Mouse (Mus musculus) retina, adult 2 months (tissue): ENCODE measurements around the gene Dpp10.

Source experiments
- DNase-seq: peaks from one replicate; pipeline ENCODE4 v3.0.0-alpha.2; 2012; ENCODE audit warnings: low read depth, low spot score

Gene Dpp10

DNA sequence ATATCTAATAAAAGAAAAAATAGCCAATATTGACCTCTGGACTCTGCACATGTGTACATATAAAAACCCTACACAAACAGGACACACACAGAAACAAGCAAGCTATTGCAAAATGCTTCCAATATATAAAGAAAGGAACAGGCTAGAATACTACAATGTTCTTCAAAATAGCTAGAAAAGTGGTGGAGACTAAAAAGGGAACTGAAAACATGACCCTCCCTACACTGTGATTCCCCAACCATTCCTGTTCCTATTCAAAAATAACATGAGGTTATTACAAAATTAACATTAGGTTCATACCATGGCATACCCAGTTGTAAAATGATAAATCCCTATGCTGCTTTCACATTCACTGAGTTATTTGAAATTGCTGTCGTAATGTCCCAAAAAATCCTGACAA, 125.8 kb downstream of the Dpp10 start:
- no peak for DNase-seq

- no peak for DNase-seq
Observed at GRCm38 (mm10) chr1:123902628-123903027, 142.7 kb downstream of the Dpp10 start.

- DNase-seq = no peak
Observed at GRCm38 (mm10) chr1:123901218-123901617, 144.1 kb downstream of the Dpp10 start.

DNA sequence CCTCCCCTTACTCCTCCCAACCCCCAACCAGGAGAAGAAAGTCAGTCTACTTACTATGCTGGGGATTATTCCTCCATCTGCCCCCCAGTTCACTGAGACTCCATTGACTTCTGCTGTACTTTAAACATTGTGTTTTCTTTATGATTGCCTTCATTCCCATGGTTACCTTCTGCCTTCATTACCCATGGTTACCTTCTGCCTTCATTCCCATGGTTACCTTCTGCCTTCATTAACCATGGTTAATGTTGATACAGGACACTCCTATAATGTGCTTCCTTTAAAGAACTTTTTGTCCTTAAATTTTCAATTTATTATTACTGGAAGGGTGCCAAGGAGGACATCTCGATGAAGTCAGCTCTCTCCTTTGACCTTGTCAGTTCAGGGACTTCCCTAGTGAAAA, 158.1 kb downstream of the Dpp10 start:
- no peak for DNase-seq

DNA sequence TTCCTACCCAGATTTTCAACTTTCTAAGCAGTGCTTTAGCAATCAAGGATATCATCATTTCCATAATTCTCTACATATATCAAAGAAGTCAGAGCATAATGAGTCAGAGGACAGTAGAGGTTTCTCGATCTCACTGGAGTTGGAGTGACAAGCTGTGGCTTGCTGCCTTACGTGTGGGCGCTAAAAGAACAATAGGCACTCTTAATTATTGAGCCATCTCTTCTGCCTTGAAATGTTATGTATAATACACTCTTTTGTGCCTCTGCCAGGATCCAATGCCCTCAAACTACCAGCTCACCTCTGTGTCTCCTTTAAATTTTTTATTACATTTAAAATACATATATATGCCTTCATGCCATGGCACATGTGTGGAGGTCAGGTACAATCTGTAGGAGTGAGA, 198.5 kb downstream of the Dpp10 start:
- no peak for DNase-seq

- DNase-seq = no peak
Observed at GRCm38 (mm10) chr1:123801206-123801605, 244.2 kb downstream of the Dpp10 start.

GRCm38 (mm10) chr1:123765511-123765910, 279.8 kb downstream of the Dpp10 start:
- DNase-seq = no peak

DNA sequence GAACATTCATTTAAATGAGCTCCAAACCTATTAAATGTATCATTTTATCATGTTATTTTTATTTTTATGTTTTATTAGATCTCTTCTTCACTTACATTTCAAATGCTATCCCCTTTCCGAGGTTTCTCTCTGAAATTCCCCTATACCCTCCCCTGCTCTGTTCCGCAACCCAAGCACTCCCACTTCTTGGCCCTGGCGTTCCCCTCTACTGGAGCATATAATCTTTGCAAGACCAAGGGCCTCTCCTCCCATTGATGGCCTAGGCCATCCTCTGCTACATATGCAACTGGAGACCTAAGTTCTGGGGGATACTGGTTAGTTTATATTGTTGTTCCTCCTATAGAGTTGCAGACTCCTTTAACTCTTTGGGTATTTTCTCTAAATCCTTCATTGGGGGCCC, 283.1 kb downstream of the Dpp10 start:
- no peak for DNase-seq

DNA sequence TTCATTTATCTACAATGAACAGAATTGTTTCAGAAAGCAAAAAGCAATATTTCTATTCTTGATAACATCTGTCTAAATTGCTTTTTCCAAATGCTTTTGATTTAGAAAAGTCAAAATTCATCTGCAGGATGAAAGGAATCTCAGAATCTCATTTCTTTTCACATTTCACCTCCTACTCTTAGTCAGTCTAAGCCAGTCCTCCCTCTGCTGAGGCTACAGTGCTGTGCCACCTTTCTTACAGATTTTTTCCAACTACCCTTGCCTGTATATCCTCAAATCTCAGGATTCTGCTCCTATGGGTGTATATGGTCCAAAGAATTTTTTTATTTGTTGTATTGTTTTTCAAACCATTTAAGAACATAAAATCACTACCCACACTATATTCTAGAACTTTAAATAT, 289.3 kb downstream of the Dpp10 start:
- DNase-seq = no peak

DNA sequence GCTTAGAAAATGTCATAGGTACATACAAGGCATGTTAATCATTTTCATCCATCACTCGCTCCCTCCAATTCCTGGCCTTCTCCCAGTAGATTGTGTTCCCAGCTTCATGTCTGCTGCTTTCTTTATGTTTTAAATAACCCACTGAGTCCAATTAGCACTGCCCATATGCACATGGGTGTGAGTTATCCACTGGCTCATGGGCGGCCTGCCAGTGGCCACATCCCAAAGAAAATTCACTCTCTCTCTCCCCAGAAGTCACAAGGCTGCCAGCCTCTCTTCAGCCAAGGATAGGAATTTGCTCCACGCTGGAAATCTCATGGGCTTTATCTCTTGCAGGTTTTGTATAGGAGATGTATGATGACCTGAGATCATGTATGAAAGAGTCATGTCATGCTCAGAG, 338.1 kb downstream of the Dpp10 start:
- DNase-seq = no peak

DNA sequence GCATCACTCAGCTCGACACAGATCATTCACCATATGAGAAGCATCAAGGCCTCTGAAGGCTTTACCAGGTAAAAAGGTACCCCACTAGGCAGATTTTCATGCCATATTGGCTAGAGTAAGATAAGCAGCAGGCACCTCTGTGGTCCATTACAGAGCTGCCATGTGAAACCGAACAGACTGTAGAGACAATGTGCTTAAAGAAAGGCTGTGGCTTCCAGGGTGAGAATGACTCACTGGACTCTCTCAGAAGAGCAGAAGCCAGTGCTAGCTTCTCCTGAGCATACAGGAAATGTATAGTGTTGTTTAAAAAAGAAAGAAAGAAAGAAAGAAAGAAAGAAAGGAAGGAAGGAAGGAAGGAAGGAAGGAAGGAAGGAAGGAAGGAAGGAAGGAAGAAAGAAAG, 386.9 kb downstream of the Dpp10 start:
- DNase-seq = no peak

GRCm38 (mm10) chr1:123656607-123657006, 388.8 kb downstream of the Dpp10 start:
- DNase-seq = no peak

DNA sequence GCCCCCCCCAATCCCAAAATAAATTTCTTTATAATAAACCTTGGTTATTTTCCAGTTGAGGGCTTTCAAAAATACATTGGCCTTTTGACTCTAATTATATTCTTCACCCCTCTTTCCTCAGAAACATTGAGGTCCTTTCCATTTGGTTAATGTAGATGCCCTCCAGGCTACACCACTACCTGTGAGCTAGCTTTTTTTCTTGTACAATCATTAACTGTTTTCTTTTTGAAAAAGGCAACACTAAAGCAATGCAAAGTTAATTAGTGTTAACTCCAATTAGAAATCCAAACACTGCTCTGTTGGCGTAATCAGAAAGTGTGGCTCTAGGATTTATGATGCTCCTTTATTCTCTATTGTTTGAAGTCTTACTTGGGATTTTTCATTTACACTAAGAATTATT, 407.5 kb downstream of the Dpp10 start:
- no peak for DNase-seq

- no peak for DNase-seq
Observed at GRCm38 (mm10) chr1:123628268-123628667, 417.1 kb downstream of the Dpp10 start.

- DNase-seq = no peak
Observed at GRCm38 (mm10) chr1:123584857-123585256, 460.5 kb downstream of the Dpp10 start.

DNA sequence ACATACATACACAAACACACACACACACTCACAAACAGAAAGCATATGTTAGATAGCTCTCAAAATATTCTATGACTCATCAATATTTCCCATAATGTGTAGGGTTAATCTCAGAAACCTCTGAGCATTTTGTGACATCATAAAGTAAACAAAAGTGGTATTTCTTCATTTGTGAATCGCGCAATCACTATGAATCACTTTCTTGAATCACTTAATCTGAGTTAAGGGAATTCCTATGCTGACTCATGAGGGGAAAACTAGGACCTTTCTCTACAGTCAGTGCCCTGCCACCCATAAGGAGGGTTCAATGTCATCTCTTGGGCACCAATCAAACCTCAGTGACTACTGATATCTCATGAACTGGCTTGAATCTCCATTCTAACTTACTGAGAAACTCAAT, 465.2 kb downstream of the Dpp10 start:
- no peak for DNase-seq

DNA sequence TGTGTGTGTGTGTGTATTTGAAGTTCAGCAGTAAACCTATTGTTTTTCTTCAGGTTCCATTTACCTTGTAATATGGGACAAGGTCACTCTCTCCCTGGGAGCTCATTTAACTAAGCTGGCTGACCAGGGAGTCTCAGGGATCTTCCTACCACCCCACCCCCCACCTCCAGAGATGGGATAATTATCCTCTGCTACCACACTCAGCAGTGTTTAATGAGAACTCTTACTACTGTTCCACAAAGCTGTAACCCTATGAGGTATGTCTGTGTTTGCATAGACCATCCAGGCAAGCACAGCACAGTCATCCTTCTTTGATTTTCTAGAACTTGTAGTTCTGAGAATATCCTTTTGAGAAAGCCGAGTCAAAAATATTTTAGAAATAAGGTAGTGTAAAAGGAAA, 471.6 kb downstream of the Dpp10 start:
- DNase-seq = no peak

DNA sequence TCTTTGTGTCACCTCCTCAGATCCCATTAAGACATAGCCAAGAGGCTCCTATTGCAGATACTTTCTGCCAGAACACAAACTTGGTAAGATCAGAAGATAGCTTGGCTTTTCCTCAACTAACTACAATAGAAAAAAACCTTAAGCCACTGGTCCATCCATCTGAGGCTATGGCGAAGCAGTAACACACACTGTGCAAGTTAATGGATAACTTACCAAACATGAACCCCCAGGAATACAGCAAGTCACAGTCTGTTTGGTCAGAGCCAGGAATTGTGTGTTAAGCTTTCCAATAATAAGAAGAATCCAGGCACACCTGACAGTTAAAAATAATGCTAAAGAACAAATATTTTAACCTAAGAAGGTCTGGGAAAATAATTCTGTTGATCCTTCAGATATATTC, 502.9 kb downstream of the Dpp10 start:
- DNase-seq = no peak

DNA sequence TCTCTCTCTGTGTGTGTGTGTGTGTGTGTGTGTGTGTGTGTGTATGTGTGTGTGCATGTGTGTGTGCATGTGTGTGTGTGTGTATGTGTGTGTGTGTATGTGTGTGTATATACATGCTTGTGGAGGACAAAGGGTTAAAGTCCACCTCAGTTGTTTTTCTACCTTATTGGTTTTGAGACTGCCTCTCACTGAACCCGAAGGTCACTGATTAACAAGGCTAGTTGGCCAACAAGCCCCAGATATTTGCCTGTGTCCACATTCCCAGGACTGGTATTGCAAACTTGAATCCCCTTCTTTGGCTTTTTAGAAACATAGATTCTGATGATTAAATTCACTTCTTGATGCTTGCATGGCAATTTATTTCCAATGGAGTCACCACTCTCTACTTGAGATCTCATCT, 577.6 kb downstream of the Dpp10 start:
- no peak for DNase-seq

DNA sequence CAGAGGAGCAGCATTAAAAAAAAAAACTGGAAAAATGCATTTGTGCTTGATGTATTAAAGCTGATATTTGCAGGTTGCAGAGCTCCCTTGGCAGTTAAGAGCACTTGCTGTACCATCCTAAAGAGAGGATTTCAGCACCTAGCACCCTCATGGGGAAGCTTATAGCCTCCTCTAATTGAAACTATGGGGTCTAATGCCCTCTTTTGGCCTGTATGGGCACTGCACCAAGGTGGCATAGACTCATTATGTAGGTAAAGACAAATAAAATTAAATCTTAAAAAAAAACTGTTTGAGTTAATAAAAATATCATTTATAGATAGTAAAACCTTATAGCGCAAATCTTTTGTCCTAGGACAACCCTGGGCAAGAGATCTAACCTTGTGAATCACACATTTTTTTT, 631.2 kb downstream of the Dpp10 start:
- DNase-seq = no peak

DNA sequence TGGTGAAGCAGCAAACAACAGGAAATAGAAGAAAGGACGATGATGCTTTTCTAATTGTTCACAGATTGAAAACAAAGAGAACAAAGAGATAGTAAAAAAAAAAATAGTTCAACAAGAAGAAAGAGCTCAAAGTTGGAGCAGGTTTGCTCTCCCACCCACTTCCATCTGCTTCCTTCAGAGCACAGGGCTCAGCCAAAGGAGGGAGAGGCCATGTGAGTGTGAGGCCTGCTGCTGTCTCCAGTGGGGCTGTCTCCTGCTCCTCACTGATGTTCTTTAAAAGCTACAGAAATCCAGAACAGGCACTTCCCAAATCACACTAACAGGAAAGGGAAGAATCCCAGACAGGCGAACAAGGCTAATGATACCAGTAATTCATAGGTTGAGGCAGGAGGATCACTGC, 694.1 kb downstream of the Dpp10 start:
- DNase-seq = no peak

DNA sequence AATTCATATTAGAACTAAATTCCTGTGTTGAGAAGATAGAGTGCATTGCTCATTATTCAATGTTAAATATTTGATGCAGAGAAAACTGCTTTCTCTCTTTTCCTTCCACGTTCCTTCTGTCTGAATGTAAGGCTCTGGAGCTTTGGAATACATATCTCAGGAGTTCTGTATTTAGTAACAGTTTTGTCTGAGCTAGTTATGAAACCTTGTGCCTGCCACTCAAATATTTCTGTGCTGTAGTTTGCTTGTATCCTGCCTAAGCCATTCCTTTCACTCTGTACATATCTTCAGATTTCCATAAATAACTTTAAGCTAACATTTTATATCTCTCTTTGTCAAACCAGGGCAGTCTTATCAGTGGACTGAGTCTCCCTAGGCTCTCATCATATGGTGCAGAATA, 707.5 kb downstream of the Dpp10 start:
- no peak for DNase-seq

DNA sequence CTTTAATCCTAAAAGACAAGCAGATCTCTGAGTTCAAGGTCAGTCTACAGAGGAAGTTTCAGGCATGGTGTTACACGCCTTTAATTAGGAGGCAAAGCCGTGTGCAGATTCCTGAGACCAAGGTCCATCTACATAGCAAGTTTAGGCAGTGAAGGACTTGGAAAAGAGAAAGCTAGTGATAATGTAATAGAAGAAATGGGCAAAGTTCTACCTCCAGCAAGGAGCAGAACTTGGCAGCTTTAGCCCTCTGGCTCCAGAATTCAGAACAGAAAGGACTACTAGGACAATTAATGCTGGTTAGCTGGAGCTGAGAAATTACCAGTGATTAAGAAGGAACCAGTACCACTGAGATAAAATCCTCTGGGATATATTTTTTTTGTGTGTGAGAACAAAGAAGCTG, 728.5 kb downstream of the Dpp10 start:
- no peak for DNase-seq
